Mouse (Mus musculus) embryo, embryonic 10.5 days (tissue): ENCODE data around the gene Ccdc85c.
A peak's percentile ranks its signal among the peaks of the same experiment; 100 is the strongest.

Experiments
- DNase-seq: peaks from one replicate; pipeline ENCODE4 v3.0.0-alpha.2; 2015; ENCODE audit warnings: low spot score

Ccdc85c gene

GRCm38 (mm10) chr12:108267653-108268052, 7.6 kb downstream of the Ccdc85c start:
- no peak for DNase-seq

GRCm38 (mm10) chr12:108265831-108266619, 9.2 kb downstream of the Ccdc85c start:
- DNase-seq, result peak; percentile 78

GRCm38 (mm10) chr12:108264918-108265317, 10.3 kb downstream of the Ccdc85c start:
- DNase-seq, result no peak

GRCm38 (mm10) chr12:108260950-108261349, 14.3 kb downstream of the Ccdc85c start:
- DNase-seq, result no peak

GRCm38 (mm10) chr12:108259322-108260049, 15.7 kb downstream of the Ccdc85c start:
- no peak for DNase-seq

GRCm38 (mm10) chr12:108256734-108257133, 18.5 kb downstream of the Ccdc85c start:
- DNase-seq, result no peak

GRCm38 (mm10) chr12:108255960-108256359, 19.3 kb downstream of the Ccdc85c start:
- no peak for DNase-seq

GRCm38 (mm10) chr12:108255511-108255919, 19.7 kb downstream of the Ccdc85c start:
- DNase-seq, result peak; percentile 86

GRCm38 (mm10) chr12:108253042-108253441, 22.2 kb downstream of the Ccdc85c start:
- no peak for DNase-seq

GRCm38 (mm10) chr12:108251825-108252542, 23.2 kb downstream of the Ccdc85c start:
- no peak for DNase-seq

GRCm38 (mm10) chr12:108251034-108251792, 24.0 kb downstream of the Ccdc85c start:
- DNase-seq, result no peak

- DNase-seq, result no peak
These were observed 25.7 kb downstream of the Ccdc85c start for GRCm38 (mm10) chr12:108249522-108249921.

GRCm38 (mm10) chr12:108249019-108249418, 26.2 kb downstream of the Ccdc85c start:
- no peak for DNase-seq

- no peak for DNase-seq
These were observed 28.3 kb downstream of the Ccdc85c start for GRCm38 (mm10) chr12:108246759-108247500.

GRCm38 (mm10) chr12:108245579-108245978, 29.6 kb downstream of the Ccdc85c start:
- peak; percentile 47 for DNase-seq

- peak; percentile 52 for DNase-seq
These were observed 30.4 kb downstream of the Ccdc85c start for GRCm38 (mm10) chr12:108244778-108245177.

GRCm38 (mm10) chr12:108242243-108242745, 32.9 kb downstream of the Ccdc85c start:
- DNase-seq, result no peak

- peak; percentile 61 for DNase-seq
These were observed 33.6 kb downstream of the Ccdc85c start for GRCm38 (mm10) chr12:108241626-108242025.

GRCm38 (mm10) chr12:108240953-108241588, 34.2 kb downstream of the Ccdc85c start:
- peak; percentile 83 for DNase-seq

- peak; percentile 45 for DNase-seq
These were observed 34.8 kb downstream of the Ccdc85c start for GRCm38 (mm10) chr12:108240401-108240890.
